Mouse (Mus musculus) cerebellum, postnatal 25 days (tissue): ENCODE measurements at regions not wholly inside any gene's neighbourhood (a gene's known extent, or its start where the extent isn't known, plus 50 kb on each side); places are given as distances from the start of the nearest gene placed in this dataset.

Experiments
- DNase-seq, 2 experiments: peaks; one replicate each; pipeline ENCODE4 v3.0.0; 2021; ENCODE audit warnings: mixed read lengths in 2 of 2

DNA sequence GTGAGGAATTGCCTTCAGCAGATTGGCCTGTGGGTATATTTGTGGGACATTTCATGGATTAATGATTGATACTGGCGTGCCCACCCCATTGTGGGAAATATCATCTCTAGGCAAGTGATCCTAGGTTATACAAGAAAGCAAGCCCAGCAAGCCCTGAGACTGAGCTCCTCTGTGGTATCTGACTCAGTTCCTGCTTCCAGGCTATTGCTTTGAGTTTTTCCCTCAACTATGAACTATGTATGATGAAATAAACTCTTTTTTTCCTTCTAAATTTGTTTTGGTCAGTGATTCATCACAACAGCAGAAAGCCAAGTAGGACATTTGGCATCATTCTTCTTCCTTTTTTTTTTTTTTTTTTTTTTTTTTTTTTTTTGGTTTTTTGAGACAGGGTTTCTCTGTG is 119.8 kb downstream of the Tbr1 start:
- DNase-seq = no peak

DNA sequence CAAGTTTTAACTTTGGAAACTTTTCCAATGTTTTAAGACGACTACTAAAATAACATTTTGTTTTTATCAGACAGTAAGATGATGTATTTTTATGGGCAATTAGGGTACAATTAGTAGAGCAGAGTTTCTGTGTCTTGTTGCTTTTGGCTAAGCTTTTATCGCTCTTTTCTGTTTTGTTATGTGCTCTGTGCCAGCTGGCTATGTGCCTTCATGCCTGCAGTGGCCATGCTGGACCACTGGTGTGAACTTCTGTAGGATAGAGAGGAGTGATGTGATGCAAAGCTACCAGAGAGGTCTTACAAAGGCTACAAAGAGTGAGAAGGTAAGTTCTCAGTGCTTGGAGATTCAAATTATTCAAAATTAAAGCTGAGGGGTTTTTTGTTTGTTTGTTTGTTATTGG is 108.0 kb upstream of the Slc4a10 start:
- peak in 1 of 2 experiments; percentile 25 for DNase-seq

DNA sequence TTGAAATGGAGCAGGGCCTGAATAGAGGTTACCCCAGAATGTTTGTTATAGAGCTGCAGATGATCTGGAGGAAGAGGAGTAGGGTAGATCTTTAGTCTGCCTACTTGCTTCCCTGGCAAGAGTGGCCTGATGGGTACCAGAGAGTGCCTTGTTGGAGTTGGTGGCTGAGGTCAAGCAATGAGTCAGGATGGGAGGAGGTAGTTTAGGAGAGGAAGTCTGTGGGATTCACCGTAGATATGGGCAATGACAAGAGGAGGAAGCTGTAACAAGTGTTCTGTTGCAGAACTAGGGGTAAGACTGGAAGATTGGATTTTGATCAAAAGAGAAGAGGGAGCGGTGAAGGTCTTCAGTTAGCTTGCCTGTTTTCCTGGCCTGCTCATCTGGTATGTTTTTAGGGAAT is 80.3 kb upstream of the Slc4a10 start:
- no peak for DNase-seq

DNA sequence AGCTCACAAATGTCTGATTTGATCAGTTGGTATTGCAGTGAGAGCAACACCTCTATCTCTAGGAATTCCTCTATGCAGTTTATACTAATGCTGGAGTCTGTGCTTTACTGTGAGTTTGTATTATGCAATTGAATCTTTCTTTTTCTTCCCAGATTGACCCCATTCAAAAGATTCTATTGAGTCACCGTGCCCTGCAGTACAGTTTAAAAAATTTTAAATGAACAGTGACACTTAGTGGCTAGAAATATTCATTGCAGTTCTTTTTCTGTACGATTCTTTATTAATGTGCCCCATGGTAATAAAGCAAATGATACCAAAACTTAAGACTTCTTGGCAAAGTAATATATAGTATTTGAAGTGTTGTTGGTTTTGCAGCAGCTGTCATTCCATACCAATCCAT is 78.5 kb upstream of the Slc4a10 start:
- DNase-seq = no peak

DNA sequence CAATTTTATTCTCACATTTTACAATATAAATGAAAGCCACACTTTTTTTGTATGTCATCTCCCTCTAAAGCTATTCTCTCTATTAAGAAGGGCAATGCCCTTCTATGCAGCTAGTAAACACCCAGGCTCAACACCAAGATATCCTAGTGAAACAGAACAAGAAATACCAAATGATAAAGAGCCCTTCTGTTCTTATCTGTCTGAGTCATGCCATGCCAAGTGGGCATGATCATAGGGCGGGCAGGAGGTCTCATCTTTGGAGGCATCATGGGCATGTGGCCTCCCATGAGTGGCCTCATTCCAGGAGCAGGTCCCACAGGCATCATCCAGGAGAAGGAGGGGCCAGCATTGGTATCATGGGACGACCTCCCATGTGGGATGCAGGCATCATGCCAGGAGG is 76.2 kb upstream of the Slc4a10 start:
- DNase-seq = no peak

DNA sequence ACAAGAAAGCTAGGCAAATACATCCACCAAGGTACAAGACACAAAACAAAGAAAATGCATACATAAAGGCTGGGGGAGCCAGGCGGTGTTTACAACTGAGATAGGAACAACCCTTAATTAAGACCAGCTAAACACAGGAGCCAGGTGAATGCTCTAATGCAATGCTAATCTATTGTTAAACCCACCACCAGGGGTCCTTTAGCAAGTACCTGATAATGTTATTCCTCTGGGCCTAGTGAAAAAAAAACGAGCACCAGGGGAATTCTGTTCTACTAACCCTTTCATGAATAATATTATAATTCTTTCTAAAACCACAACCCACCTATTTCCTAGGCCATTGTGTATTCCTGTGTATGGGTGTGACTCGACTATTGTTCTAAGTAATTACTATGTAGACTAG is 61.5 kb upstream of the Slc4a10 start:
- no peak for DNase-seq

DNA sequence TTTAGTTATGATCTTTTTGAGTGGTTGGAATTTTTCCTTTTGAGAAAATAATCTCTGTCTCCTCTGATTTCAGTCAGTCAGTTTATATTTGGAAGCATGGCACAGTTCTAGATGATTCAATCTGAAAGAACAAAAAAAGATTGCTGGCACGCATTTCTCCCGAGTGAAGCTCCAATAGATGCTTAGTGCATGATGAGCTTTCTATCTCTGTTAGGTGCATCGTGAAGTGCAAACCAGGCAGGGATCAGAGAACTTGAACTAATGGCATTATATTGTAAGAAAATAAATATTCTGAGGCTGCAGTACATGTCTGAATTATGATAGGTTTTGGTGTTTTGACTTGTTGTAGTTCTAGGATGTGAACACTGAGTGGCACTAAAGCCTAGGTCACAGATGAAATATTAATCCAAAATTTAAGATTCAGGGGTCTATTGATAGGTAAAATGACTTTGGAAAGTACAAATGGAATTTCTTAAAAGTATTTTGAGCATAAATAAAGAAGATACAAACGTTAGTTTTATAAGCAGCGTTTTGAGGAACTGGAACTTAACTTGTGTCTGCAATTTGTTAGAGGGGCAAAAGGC is 59.2 kb upstream of the Slc4a10 start:
- DNase-seq = no peak
